14 mouse cellular contexts compared by ENCODE assay signal in the genomic region with DNA sequence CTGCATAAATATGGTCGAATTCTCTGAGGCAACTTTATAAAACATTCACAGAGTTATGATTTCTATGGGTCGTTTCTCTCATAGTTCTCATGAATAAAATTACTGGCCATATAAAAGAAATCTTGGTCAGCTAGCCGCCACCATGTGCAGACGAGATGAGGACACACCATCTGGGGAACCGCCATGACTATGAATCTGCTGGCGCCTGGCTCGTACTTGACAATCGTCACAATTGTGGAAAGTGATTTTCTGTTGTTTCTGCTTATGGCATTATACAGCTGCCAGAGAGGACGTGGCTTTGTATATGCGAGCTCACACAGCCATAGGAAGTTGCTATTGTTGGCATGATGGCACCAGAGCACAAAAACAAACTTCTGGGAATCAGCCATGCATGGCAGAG.
"Had no signal": no experiment of that assay in that cellular context is flagged by ENCODE, and none has a peak within 500 bp of the region (broad histone marks: within the 10 kb centered on the region; RNA-seq: fewer than 3 reads in every experiment).

No protein-coding gene starts in this region.

- H3K4me1 ChIP-seq: limb, embryonic 15.5 days; midbrain, embryonic 10.5 days; midbrain, embryonic 15.5 days; stomach, embryonic 15.5 days had no signal

- DNase-seq: kidney, adult 18-20 months; kidney, postnatal 10 days; kidney, postnatal 4 days; lung, embryonic 14.5 days; lung, postnatal 10 days; lung, postnatal 4 days; right cerebral cortex, postnatal 14 days; thymus, postnatal 36 days had no signal

- ATAC-seq: liver, embryonic 12.5 days; midbrain, embryonic 15.5 days had no signal

- H3K36me3 ChIP-seq: limb, embryonic 15.5 days; liver, embryonic 12.5 days; midbrain, embryonic 10.5 days; midbrain, embryonic 15.5 days; stomach, embryonic 15.5 days had no signal

- H3K27me3 ChIP-seq: limb, embryonic 15.5 days; liver, embryonic 12.5 days; midbrain, embryonic 15.5 days; stomach, embryonic 15.5 days had no signal

- H3K27ac ChIP-seq: left cerebral cortex, adult 2 months; limb, embryonic 15.5 days; liver, embryonic 12.5 days; midbrain, embryonic 10.5 days; midbrain, embryonic 15.5 days; stomach, embryonic 15.5 days had no signal

- H3K4me3 ChIP-seq: left cerebral cortex, adult 2 months; limb, embryonic 15.5 days; liver, embryonic 12.5 days; midbrain, embryonic 10.5 days; midbrain, embryonic 15.5 days; stomach, embryonic 15.5 days had no signal

- H3K9ac ChIP-seq: limb, embryonic 15.5 days; liver, embryonic 12.5 days; lung, embryonic 14.5 days; midbrain, embryonic 15.5 days; stomach, embryonic 15.5 days had no signal

- H3K9me3 ChIP-seq: limb, embryonic 15.5 days; liver, embryonic 12.5 days; midbrain, embryonic 10.5 days; midbrain, embryonic 15.5 days; stomach, embryonic 15.5 days had no signal

- H3K4me2 ChIP-seq: limb, embryonic 15.5 days; liver, embryonic 12.5 days; lung, embryonic 14.5 days; midbrain, embryonic 15.5 days; stomach, embryonic 15.5 days had no signal
